Mouse (Mus musculus) T-cell, adult 2 months (primary cell): ENCODE results near the gene Slc5a6.
"Not testable (repeated sequence)": the region's sequence is repeated elsewhere in the genome, so short reads cannot be mapped to it uniquely, and the experiment has no call there.

Experiments
- DNase-seq: peaks from one replicate; pipeline ENCODE4 v3.0.0; 2022; ENCODE audit warnings: low spot score

Gene Slc5a6

DNA sequence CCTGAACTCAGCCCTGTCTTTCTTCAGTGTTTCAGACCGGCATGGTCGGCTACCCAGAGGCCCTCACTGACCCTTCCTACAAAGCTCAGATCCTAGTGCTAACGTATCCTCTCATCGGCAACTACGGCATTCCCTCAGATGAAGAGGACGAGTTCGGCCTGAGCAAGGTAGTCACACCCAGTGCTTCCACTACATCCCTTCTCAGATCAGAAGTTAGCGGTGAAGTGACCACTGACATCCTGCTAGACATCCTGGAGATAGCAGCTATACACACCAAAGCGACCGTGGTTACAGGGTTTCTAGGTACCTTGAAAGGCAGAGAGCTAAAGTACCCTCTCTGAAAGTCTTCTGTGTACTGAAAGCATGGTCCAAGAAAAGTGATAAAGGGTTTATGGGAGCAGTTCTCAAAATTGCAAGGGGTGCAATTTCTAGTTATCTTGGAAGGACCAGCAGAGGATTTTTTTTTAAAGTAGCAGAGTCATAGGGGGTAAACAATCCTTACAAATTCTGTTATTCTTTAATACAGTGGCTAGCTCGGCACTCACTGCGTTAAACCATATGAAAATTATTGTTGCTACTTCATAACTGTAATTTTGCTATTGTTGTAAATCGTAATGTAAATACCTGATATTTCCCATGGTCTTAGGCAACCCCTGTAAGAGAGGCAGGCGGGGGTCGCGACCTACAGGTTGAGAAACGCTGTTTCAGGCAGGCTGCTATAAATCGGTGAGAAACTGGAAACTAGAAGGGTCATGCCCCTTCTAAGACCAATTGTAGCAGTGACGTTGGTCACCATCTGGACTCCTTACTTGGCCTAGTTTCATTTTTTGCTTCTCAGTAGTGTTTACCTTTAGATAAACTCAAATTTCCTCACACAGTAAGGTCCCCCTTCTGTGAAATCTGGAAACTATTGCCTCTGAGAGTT, 6.8 kb upstream of the Slc5a6 start:
- no peak for DNase-seq

- DNase-seq, result peak; percentile 92
Observed at GRCm38 (mm10) chr5:31054261-31055215, 5.8 kb upstream of the Slc5a6 start, which contains the start of gene Cad. TSS of gene Cad (plus strand) at chr5:31054780.

GRCm38 (mm10) chr5:31053728-31054127, 5.0 kb upstream of the Slc5a6 start:
- DNase-seq, result not testable (repeated sequence)

DNA sequence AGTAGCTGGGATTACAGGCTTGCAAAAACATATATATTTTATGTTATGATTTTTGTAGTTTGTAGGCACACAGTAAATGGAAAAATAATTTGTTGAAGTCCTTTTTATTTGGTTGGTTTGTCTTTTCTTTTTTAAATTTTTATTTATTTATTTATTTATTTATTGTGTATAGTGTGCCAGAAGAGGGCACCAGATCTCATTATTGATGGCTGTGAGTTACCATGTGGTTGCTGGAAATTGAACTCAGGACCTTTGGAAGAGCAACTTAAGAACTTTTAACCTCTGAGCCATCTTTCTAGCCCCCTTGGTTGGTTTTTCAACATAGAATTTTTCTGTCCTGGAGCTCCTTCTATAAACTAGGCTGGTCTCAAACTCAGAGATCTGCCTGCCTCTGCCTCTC, 1.7 kb upstream of the Slc5a6 start:
- DNase-seq, result no peak

- DNase-seq, result peak; percentile 98
Observed at GRCm38 (mm10) chr5:31047848-31048762, 619 bp downstream of the Slc5a6 start, which contains the start of gene Atraid. TSS of gene Atraid (plus strand) at chr5:31048312.

DNA sequence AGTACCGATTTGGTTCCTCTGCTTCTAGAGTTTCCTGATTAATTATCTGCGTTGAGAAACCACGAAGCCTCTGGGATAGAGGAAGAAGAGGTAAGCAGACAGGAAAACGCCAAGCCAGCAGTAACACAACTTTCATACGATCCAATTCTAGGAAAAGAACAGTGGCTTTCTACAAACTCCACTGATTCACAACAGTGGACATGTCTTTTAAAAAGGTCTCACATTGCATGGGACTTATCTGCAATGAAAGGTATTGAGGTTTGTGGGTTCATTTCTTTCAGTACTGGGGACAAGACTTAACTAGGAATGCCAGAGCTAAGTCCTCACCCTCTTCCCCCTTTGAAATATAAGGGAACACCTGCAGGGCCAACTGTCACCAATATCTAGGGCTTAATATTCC, 1.6 kb downstream of the Slc5a6 start:
- no peak for DNase-seq

DNA sequence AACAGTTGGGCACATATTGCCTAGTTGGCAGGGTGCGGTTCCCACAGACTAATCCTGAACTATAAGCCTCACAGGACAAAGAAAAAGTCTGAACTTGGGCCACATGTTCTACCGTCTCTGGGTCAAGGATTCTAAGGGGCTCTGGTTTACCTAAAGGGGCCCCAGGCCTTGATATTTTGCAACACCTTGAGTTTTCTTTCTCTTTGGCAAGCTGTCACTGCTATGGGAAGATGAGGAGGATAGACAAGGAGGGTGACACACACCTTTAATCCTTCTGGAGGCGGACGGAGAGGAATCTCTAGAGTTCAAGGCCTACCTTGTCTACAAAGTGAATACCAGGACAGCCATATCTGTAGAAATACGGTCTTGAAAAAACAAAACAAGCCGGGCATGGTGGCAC, 2.3 kb downstream of the Slc5a6 start:
- no peak for DNase-seq

- no peak for DNase-seq
Observed at GRCm38 (mm10) chr5:31038171-31038845, 10.4 kb downstream of the Slc5a6 start.

- not testable (repeated sequence) for DNase-seq
Observed at GRCm38 (mm10) chr5:31036556-31036955, 12.2 kb downstream of the Slc5a6 start.

GRCm38 (mm10) chr5:31034669-31035068, 14.1 kb downstream of the Slc5a6 start:
- no peak for DNase-seq

GRCm38 (mm10) chr5:31031508-31031907, 17.2 kb downstream of the Slc5a6 start:
- no peak for DNase-seq

DNA sequence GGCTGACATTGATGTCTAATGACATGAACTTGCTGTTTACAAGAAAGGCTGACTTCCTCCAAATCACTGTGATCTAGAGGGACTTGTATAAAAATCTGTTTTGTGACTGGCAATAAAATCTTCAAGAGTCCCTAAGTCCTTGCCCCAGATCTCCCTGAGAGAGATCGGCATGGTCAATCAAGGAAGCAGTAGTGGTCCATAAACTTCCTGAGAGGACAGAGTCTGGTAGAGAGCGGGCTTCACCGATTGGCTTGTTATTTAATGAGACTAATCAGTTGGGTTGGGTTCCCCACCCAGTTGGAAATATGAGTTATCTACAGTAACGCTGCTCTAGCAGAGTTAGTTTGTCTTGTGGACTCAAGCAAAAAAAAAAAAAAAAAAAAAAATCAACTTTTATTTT, 17.8 kb downstream of the Slc5a6 start:
- no peak for DNase-seq

GRCm38 (mm10) chr5:31024641-31025040, 24.1 kb downstream of the Slc5a6 start:
- no peak for DNase-seq

DNA sequence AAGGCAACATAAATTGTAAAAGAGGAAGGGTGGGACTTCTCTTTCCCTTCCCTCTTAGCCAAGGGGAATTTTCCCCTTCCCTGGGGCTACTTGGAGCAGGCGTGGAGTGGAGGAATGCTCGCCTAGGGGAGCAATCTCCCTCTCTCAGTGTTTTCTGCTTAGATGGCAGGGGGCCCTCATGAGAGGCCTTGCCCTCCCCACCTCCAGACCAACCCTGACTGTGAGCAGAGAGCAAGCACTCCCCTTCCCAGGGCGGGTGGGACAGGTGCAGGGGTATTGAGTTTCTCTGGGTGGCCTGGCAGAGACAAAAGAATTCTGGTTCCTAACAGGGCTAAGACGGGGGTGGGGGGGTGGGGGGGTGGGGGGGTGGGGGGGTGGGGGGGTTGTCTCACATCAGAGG, 25.5 kb downstream of the Slc5a6 start:
- no peak for DNase-seq

DNA sequence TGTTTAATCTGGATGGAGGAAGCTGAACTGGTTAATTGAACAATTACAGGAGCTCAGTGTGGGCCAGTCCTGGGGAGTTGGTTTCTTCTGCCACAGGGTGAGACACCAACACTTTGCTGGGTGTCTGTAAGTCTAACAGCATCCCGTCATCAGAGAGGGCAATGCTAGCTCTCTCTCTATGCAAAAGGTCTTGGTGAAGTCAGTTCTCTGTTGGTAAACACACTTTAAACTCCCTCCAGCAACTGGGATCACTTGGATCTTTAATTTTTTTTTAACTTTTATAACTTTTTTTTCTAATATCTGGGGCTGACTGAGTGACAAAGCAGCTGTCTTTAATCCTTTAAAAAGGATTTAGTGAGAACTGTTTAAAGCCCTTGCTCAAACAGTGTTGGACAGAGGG, 26.0 kb downstream of the Slc5a6 start:
- DNase-seq, result no peak

- DNase-seq, result not testable (repeated sequence)
Observed at GRCm38 (mm10) chr5:31021790-31022189, 26.9 kb downstream of the Slc5a6 start.

DNA sequence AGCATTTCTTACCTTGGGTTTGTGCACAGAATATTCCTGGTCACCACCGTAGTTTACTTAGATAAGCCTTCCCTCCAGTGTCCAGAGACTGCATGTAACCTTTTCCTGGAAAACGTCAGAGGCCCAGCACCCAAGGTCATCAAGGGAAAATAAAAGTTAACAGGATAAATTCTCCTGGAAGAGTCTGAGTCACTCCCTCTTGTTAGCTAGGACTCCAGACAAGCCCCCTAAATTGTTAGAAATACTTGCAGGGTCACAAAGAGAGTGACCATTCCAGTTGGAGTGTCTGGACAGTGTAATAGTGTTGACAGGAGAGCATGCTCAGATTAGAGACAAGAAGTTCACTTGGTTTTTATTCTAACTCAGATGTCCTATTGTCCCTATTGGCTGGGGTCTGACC, 32.8 kb downstream of the Slc5a6 start:
- no peak for DNase-seq

DNA sequence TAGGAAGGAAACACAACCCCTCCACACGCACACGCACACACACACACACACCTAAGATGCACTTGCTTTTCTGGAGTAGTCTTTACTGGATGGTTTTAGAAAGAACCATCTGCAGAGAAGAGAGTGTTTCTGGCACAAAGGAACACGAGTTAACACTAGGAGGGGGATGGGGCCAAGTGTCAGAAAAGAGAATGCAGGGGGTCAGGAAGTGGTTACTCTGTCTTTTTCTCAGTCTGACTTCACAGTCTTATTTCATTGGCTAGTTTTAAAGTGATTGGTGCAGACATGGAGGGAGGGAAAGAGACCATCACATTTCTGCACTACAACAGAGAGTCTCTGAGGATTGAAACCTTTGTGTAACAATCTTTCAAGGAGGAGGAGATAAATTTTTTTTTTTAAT, 36.0 kb downstream of the Slc5a6 start:
- peak; percentile 38 for DNase-seq

- DNase-seq, result peak; percentile 81
Observed at GRCm38 (mm10) chr5:31004184-31004583, 44.5 kb downstream of the Slc5a6 start.

GRCm38 (mm10) chr5:31001560-31001959, 47.2 kb downstream of the Slc5a6 start:
- peak; percentile 7 for DNase-seq

DNA sequence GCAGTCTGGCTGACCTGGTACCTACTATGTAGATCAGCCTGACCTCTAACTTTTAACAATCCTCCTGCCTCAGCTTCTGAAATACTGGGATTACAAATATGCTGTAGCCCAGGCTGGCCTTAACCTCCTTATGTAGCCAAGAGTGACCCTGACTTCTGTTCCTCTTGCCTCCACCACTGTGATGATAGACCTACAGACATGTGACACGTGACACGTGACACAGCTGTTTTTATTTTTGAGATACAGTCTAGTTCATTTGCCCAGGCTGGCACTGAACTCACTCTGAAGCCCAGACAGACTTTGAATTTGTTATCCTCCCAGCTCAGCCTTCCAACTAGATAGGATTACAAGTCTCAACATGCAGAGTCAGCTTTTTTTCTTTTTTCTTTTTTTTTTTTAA, 47.7 kb downstream of the Slc5a6 start:
- DNase-seq, result no peak
